Mouse (Mus musculus) forelimb bud, embryonic 11.5 days (tissue): ENCODE data around the gene Eif2ak2.

Source experiments
- DNase-seq: peaks from one replicate; pipeline ENCODE4 v3.0.0-alpha.2; 2012; ENCODE audit warnings: low read depth, low spot score

Eif2ak2 gene

GRCm38 (mm10) chr17:78882401-78883112, at the start of gene Eif2ak2:
Gene Eif2ak2 (minus strand): TSS chr17:78882573.
- DNase-seq: peak; percentile 74

GRCm38 (mm10) chr17:78917696-78918095, 35.3 kb upstream of the Eif2ak2 start:
- DNase-seq: no peak

- no peak for DNase-seq
Observed at GRCm38 (mm10) chr17:78916899-78917298, 34.5 kb upstream of the Eif2ak2 start.

- peak; percentile 92 for DNase-seq
Observed at GRCm38 (mm10) chr17:78916369-78916813, 34.0 kb upstream of the Eif2ak2 start, which contains the start of gene Cebpzos. Gene Cebpzos (plus strand): TSS chr17:78916500.

- DNase-seq: no peak
Observed at GRCm38 (mm10) chr17:78915772-78916171, 33.4 kb upstream of the Eif2ak2 start.

GRCm38 (mm10) chr17:78913921-78914320, 31.5 kb upstream of the Eif2ak2 start:
- no peak for DNase-seq

- DNase-seq: no peak
Observed at GRCm38 (mm10) chr17:78912861-78913281, 30.5 kb upstream of the Eif2ak2 start.

GRCm38 (mm10) chr17:78909374-78909773, 27.0 kb upstream of the Eif2ak2 start:
- DNase-seq: no peak

GRCm38 (mm10) chr17:78906892-78907291, 24.5 kb upstream of the Eif2ak2 start, which contains the start of gene Sult6b1:
Gene Sult6b1 (minus strand): TSS chr17:78906992.
- DNase-seq: no peak

- DNase-seq: no peak
Observed at GRCm38 (mm10) chr17:78903158-78903557, 20.8 kb upstream of the Eif2ak2 start.

- DNase-seq: peak; percentile 47
Observed at GRCm38 (mm10) chr17:78895394-78895793, 13.0 kb upstream of the Eif2ak2 start.

- no peak for DNase-seq
Observed at GRCm38 (mm10) chr17:78894991-78895390, 12.6 kb upstream of the Eif2ak2 start.

- DNase-seq: no peak
Observed at GRCm38 (mm10) chr17:78891020-78891419, 8.6 kb upstream of the Eif2ak2 start.

- no peak for DNase-seq
Observed at GRCm38 (mm10) chr17:78889184-78889583, 6.8 kb upstream of the Eif2ak2 start.

- DNase-seq: no peak
Observed at GRCm38 (mm10) chr17:78888554-78888953, 6.2 kb upstream of the Eif2ak2 start.

- DNase-seq: no peak
Observed at GRCm38 (mm10) chr17:78885286-78886065, 3.1 kb upstream of the Eif2ak2 start.

- no peak for DNase-seq
Observed at GRCm38 (mm10) chr17:78883291-78883690, 918 bp upstream of the Eif2ak2 start.

GRCm38 (mm10) chr17:78881878-78882304, 482 bp downstream of the Eif2ak2 start:
- no peak for DNase-seq

GRCm38 (mm10) chr17:78873886-78874285, 8.5 kb downstream of the Eif2ak2 start:
- no peak for DNase-seq

- no peak for DNase-seq
Observed at GRCm38 (mm10) chr17:78856243-78856642, 26.1 kb downstream of the Eif2ak2 start.

GRCm38 (mm10) chr17:78842271-78842928, 40.0 kb downstream of the Eif2ak2 start:
- no peak for DNase-seq

- peak; percentile 3 for DNase-seq
Observed at GRCm38 (mm10) chr17:78836056-78836455, 46.3 kb downstream of the Eif2ak2 start.
